Mouse (Mus musculus) neural tube, embryonic 11.5 days (tissue): Measurements from ENCODE around the gene Csmd2. TPM values are rescaled to one million over a fixed set of nuclear protein-coding genes. Genes with fewer than 3 reads are reported as not detected.

Experiments
- ATAC-seq: fragments of 200-750 bp; cut with Nextera tagmentation; 2 replicates; pipeline ENCODE4 v1.8.0; 2017; ENCODE audit warnings: moderate number of reproducible peaks, mild to moderate bottlenecking, moderate TSS enrichment, moderate library complexity; ENCODE audit not compliant: insufficient read depth, low FRiP score, low TSS enrichment
- DNase-seq: peaks from one replicate; pipeline ENCODE4 v3.0.0-alpha.2; 2015; ENCODE audit warnings: low spot score
- H3K27ac ChIP-seq: fragments of 300-500 bp; sonication (generic); 2 replicates; pipeline ENCODE4 v1.5.1; 2014; ENCODE audit warnings: low read depth, mild to moderate bottlenecking, low read length
- H3K27me3 ChIP-seq: fragments of 300-500 bp; sonication (generic); 2 replicates; pipeline ENCODE4 v1.6.1; 2014; ENCODE audit warnings: mild to moderate bottlenecking, low read length, mixed read lengths; ENCODE audit not compliant: control insufficient read depth, insufficient read depth
- H3K36me3 ChIP-seq: fragments of 300-500 bp; sonication (generic); 2 replicates; pipeline ENCODE4 v1.6.1; 2014; ENCODE audit warnings: mild to moderate bottlenecking, low read length, moderate library complexity, mixed read lengths; ENCODE audit not compliant: control insufficient read depth, insufficient read depth
- H3K4me1 ChIP-seq: fragments of 300-500 bp; sonication (generic); 2 replicates; pipeline ENCODE4 v1.6.1; 2014; ENCODE audit warnings: low read length, mixed read lengths; ENCODE audit not compliant: control insufficient read depth, insufficient read depth
- H3K4me2 ChIP-seq: fragments of 300-500 bp; sonication (generic); 2 replicates; pipeline ENCODE4 v1.6.1; 2014; ENCODE audit warnings: low read depth, mild to moderate bottlenecking, moderate library complexity
- H3K4me3 ChIP-seq: fragments of 300-500 bp; sonication (generic); 2 replicates; pipeline ENCODE4 v1.5.1; 2014; ENCODE audit warnings: low read depth, low read length
- H3K9ac ChIP-seq: fragments of 300-500 bp; sonication (generic); 2 replicates; pipeline ENCODE4 v1.6.1; 2014; ENCODE audit warnings: mild to moderate bottlenecking, low read length
- H3K9me3 ChIP-seq: fragments of 300-500 bp; sonication (generic); 2 replicates; pipeline ENCODE4 v1.6.1; 2016; ENCODE audit warnings: low read length; ENCODE audit not compliant: control insufficient read depth
- WGBS: fragments of 180-500 bp; shearing (Covaris S2); extraction: QIAGEN DNeasy Blood & Tissue Kit; methylation state at CpG from one replicate; pipeline ENCODE4 v1.1.7; 2014; 5-methylcytosine and 5-hydroxymethylcytosine counted together
- polyA plus RNA-seq: library from polyadenylated mRNA; unstranded; fragments of >200 nt; fragmentation: Nextera tagmentation; extraction: Ambion mirVana; gene quantifications from 2 replicates; pipeline ENCODE4 v1.2.1, GENCODE M21; 2014

Csmd2 gene
- polyA plus RNA-seq, 1 experiment from 2014 or later = 1.4 TPM

DNA sequence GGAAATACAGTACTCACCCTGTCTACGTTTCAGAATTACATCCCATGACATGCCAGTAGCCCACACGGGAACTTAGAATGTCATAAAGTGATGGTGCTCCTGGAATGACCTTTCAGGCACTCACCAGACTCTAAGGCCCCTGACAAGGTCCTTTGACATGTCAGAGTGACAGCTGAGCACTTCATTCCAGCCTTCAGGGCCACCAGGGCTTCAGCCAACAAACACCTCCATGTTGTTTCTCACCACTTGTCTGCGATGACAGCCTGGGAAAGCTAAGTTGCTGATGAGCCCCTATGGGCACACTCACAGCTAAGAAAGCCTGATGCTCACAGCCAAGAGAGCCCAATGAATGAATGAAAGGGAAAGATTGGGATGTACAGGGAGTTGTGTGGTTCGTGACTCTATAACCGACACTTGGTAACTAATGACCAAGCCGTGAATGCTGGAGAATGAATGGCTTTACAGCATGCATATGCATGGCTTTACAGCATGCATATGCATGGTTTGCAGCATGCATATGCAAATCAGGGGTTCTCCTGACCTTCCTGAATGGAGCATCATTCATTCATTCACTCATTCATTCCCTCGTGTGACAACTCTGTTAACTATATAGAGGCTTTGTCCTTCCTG is 432.4 kb downstream of the Csmd2 start:
- H3K9me3 ChIP-seq = no peaks in the 10 kb centered on the region
- DNase-seq (peak; percentile 46), ATAC-seq (peak; percentile 93)
- no peak overlapping the region for H3K9ac ChIP-seq
- WGBS = 55% methylated on average over 7 of the region's 7 CpGs
- no peak overlapping the region for H3K4me3 ChIP-seq
- H3K4me1 ChIP-seq = peaks cover 9% of the 10 kb centered on the region
- no peaks in the 10 kb centered on the region for H3K36me3 ChIP-seq
- no peaks in the 10 kb centered on the region for H3K27me3 ChIP-seq
- no peak overlapping the region for H3K27ac ChIP-seq
- no peak overlapping the region for H3K4me2 ChIP-seq

- H3K4me3 ChIP-seq = no peak overlapping the region
- H3K4me2 ChIP-seq = no peak overlapping the region
- H3K27ac ChIP-seq = no peak overlapping the region
- no peak overlapping the region for H3K9ac ChIP-seq
- no peak for ATAC-seq
- DNase-seq = no peak
- peaks cover 9% of the 10 kb centered on the region for H3K4me1 ChIP-seq
- no peaks in the 10 kb centered on the region for H3K9me3 ChIP-seq
- H3K27me3 ChIP-seq = no peaks in the 10 kb centered on the region
- no peaks in the 10 kb centered on the region for H3K36me3 ChIP-seq
- 65% methylated on average over 4 of the region's 4 CpGs for WGBS
Observed at GRCm38 (mm10) chr4:128422486-128422885, 434.8 kb downstream of the Csmd2 start.

DNA sequence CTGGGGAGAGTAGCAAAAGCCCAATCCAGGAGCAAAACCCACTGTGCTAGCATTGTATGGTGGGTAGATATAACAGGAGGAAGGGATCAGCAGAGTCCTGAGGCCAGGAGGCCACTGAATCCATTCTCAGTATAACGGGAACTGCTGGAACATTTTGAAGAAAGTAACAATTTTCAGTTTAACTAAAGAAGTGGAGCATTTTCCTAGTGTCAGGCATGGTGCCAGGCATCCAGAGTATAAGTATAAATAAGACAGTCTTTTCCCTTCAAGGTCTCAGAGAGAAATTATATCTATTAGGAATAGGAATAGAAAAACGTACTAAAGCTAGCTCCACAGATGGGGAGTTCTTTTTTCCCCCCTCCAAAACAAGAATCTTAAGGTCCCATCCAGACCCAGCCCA is 437.7 kb downstream of the Csmd2 start:
- H3K9me3 ChIP-seq = no peaks in the 10 kb centered on the region
- H3K27ac ChIP-seq = no peak overlapping the region
- H3K9ac ChIP-seq = no peak overlapping the region
- H3K4me3 ChIP-seq = no peak overlapping the region
- DNase-seq (no peak), ATAC-seq (no peak)
- WGBS = 83% methylated on average over 2 of the region's 2 CpGs
- H3K36me3 ChIP-seq = no peaks in the 10 kb centered on the region
- H3K4me1 ChIP-seq = peaks cover 7% of the 10 kb centered on the region
- H3K27me3 ChIP-seq = no peaks in the 10 kb centered on the region
- H3K4me2 ChIP-seq = no peak overlapping the region

DNA sequence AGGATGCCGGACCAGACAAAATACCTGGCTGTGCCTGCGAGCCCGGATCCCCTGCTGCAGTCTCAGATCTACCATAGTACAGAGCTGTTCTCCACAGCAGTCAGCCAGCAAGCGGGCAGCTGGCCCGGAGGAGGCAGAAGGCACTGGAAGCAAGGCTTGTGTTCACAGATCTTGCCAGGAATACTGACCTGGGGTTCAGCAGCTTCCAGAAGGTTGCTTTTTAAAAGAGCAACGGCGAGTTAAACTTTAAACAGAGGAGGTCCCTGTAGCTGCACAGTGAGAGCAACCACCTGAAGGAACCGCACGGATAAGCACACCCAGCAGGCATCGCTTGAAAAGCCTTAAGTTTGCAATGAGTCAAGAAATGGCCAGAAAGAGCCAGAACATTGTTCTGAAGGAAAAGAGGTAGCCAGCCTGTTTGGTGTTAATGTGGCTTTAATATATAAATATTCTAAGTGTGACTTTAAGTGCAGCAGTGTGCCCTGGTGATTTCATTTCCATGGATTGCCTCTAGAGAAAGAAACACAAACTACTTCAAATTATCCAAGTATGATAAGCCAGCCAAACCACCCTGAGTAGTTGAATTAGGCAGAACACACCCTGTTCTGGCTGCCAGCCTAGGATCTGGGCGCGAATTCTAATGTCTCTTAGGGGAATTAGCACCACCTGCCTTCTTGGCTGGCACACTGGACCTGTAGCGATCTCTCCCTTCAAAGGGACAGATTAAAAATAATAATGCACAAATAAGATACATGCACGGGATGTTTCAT is 439.8 kb downstream of the Csmd2 start:
- Histone ChIP-seq H3K9me3 (no peaks in the 10 kb centered on the region), H3K4me1 (no peaks in the 10 kb centered on the region), H3K4me2 (no peak overlapping the region), H3K4me3 (no peak overlapping the region), H3K27ac (no peak overlapping the region), H3K9ac (no peak overlapping the region), H3K36me3 (no peaks in the 10 kb centered on the region), H3K27me3 (no peaks in the 10 kb centered on the region)
- DNase-seq (no peak), ATAC-seq (no peak)
- 91% methylated on average over 14 of the region's 14 CpGs for WGBS

DNA sequence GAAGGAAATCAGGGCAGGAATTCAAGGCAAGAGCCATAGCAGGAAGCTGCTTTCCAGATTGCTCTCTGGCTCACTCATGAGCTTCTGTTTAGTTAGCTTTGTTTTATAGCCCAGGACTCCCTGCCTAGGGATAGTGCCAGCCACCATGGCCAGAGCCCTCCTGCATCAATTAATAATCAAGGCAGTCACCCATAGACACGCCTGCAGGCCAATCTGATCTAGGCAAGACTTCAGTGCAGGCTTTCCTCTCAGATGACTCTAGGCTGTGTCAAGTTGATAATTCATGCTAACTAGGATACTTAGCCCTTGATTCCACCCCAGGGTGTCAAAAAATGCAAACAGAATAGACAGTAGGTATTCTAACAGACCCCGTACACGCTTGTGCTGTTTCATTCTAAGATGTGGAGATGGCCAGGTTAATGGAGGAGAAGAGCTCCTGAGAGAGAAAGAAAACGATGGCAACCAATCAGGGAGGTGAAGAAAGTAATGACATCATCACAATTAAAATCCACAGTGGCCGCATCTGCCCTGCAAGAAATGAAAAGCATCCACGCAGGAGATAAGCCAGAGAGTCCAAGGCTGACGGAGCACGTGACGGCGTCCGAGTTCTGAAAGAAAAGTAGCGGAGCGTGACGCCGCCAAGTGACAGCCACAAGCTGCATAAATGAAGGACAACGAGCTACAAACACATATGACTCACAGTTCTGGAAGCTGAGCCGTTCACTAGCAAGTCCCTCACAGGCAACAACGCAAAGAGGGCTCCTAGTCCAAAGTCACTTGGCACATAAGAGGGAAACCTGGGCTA is 440.8 kb downstream of the Csmd2 start:
- H3K27ac ChIP-seq = no peak overlapping the region
- no peaks in the 10 kb centered on the region for H3K27me3 ChIP-seq
- DNase-seq (peak; percentile 34), ATAC-seq (0 out of 2 replicates have a peak, but pooled peaks have one; percentile 58)
- no peaks in the 10 kb centered on the region for H3K36me3 ChIP-seq
- no peak overlapping the region for H3K4me3 ChIP-seq
- H3K4me2 ChIP-seq = no peak overlapping the region
- no peaks in the 10 kb centered on the region for H3K4me1 ChIP-seq
- WGBS = 78% methylated on average over 18 of the region's 18 CpGs
- no peaks in the 10 kb centered on the region for H3K9me3 ChIP-seq
- no peak overlapping the region for H3K9ac ChIP-seq

GRCm38 (mm10) chr4:128429591-128429990 is 441.9 kb downstream of the Csmd2 start:
- Histone ChIP-seq H3K9me3 (no peaks in the 10 kb centered on the region), H3K27ac (no peak overlapping the region), H3K27me3 (no peaks in the 10 kb centered on the region), H3K4me3 (no peak overlapping the region), H3K4me2 (no peak overlapping the region), H3K4me1 (no peaks in the 10 kb centered on the region), H3K36me3 (no peaks in the 10 kb centered on the region), H3K9ac (no peak overlapping the region)
- 84% methylated on average over 8 of the region's 8 CpGs for WGBS
- DNase-seq (no peak), ATAC-seq (no peak)

- H3K9ac ChIP-seq = no peak overlapping the region
- WGBS = 84% methylated on average over 6 of the region's 6 CpGs
- no peak for ATAC-seq
- DNase-seq = no peak
- no peaks in the 10 kb centered on the region for H3K4me1 ChIP-seq
- no peaks in the 10 kb centered on the region for H3K36me3 ChIP-seq
- no peak overlapping the region for H3K27ac ChIP-seq
- H3K4me2 ChIP-seq = no peak overlapping the region
- no peaks in the 10 kb centered on the region for H3K9me3 ChIP-seq
- H3K4me3 ChIP-seq = no peak overlapping the region
- H3K27me3 ChIP-seq = no peaks in the 10 kb centered on the region
Observed at GRCm38 (mm10) chr4:128440550-128440949, 452.9 kb downstream of the Csmd2 start.

- DNase-seq (no peak), ATAC-seq (no peak)
- no peak overlapping the region for H3K27ac ChIP-seq
- WGBS = 88% methylated on average over 2 of the region's 2 CpGs
- H3K4me1 ChIP-seq = no peaks in the 10 kb centered on the region
- no peak overlapping the region for H3K4me3 ChIP-seq
- no peaks in the 10 kb centered on the region for H3K27me3 ChIP-seq
- H3K9ac ChIP-seq = no peak overlapping the region
- no peaks in the 10 kb centered on the region for H3K36me3 ChIP-seq
- no peak overlapping the region for H3K4me2 ChIP-seq
- H3K9me3 ChIP-seq = no peaks in the 10 kb centered on the region
Observed at GRCm38 (mm10) chr4:128441228-128441627, 453.6 kb downstream of the Csmd2 start.
